Mouse (Mus musculus) embryonic facial prominence, embryonic 10.5 days (tissue): ENCODE results near the gene Fbxo21. TPM values are rescaled to one million over a fixed set of nuclear protein-coding genes. Genes with fewer than 3 reads are reported as not detected.

Source experiments
- DNase-seq: peaks from one replicate; pipeline ENCODE4 v3.0.0-alpha.2; 2017; ENCODE audit warnings: low spot score
- H3K27ac ChIP-seq: fragments of 300-500 bp; sonication (generic); replicated peaks from 2 replicates; pipeline ENCODE4 v1.5.1; 2016; ENCODE audit warnings: mild to moderate bottlenecking
- H3K27me3 ChIP-seq: fragments of 300-500 bp; sonication (generic); replicated peaks from 2 replicates; pipeline ENCODE4 v1.6.1; 2016; ENCODE audit warnings: low read depth, mild to moderate bottlenecking; ENCODE audit not compliant: poor library complexity, severe bottlenecking
- H3K36me3 ChIP-seq: fragments of 300-500 bp; sonication (generic); replicated peaks from 2 replicates; pipeline ENCODE4 v1.6.1; 2016; ENCODE audit warnings: mild to moderate bottlenecking, moderate library complexity
- H3K4me1 ChIP-seq: fragments of 300-500 bp; sonication (generic); 2 replicates; pipeline ENCODE4 v1.6.1; 2016
- H3K4me3 ChIP-seq: fragments of 300-500 bp; sonication (generic); 2 replicates; pipeline ENCODE4 v1.5.1; 2016; ENCODE audit warnings: mild to moderate bottlenecking, moderate library complexity
- H3K9me3 ChIP-seq: fragments of 300-500 bp; sonication (generic); 2 replicates; pipeline ENCODE4 v1.6.1; 2016; ENCODE audit warnings: mild to moderate bottlenecking
- WGBS: fragments of 180-500 bp; shearing (Covaris S2); methylation state at CpG from one replicate; pipeline ENCODE4 v1.1.7; 2016; 5-methylcytosine and 5-hydroxymethylcytosine counted together
- polyA plus RNA-seq: library from polyadenylated mRNA; unstranded; fragments of >200 nt; fragmentation: Nextera tagmentation; extraction: Ambion mirVana; gene quantifications from 2 replicates; pipeline ENCODE4 v1.2.1, GENCODE M21; 2016

Fbxo21 gene
- polyA plus RNA-seq, 1 experiment from 2014 or later = 99.0 TPM

DNA sequence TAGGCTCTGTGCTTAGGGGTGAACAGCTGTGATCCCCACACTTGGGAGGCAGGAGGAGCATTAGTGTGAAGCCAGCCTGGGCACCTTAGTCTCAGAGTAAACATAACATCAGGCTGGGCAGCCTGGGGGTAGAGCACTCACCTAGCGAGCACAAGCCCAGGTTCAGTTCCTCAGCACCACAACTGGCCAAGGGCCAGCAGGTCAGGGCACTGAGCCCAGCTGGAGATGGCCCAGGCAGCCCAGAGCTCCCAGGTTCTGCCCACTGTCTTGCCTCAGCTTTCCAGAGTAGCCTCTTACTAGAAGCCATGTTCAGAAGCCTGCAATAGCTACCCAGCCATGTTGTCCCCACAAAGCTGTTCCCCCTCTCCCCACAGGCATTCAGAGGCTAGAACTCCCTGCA lies 29.2 kb downstream of the Fbxo21 start:
- H3K27me3 ChIP-seq = no peaks in the 10 kb centered on the region
- 94% methylated on average over 1 of the region's 1 CpGs for WGBS
- peaks cover 98% of the 10 kb centered on the region for H3K36me3 ChIP-seq
- H3K4me3 ChIP-seq = no peak overlapping the region
- no peaks in the 10 kb centered on the region for H3K4me1 ChIP-seq
- no peak for DNase-seq
- no peak overlapping the region for H3K27ac ChIP-seq
- no peaks in the 10 kb centered on the region for H3K9me3 ChIP-seq

DNA sequence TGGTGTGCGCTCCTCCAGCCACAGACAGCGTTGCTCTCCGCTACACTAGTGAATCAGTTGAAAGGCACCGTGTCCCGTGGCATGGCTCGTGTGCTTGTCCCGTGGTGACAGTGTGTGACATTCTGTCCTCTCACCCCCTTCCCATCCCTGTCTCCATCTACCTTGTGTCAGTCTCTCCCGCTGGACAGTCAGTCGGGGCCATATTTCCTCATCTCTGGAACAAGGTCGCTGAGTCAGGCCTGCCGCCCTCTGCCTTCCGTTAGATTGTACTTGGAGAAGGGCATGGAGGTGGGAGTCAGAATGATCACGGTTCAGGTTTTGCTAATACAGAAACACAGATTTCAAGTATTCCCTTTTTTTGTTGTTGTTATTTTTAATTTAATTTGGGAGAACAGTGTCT lies 31.8 kb downstream of the Fbxo21 start:
- 94% methylated on average over 13 of the region's 13 CpGs for WGBS
- peaks cover 77% of the 10 kb centered on the region for H3K36me3 ChIP-seq

DNA sequence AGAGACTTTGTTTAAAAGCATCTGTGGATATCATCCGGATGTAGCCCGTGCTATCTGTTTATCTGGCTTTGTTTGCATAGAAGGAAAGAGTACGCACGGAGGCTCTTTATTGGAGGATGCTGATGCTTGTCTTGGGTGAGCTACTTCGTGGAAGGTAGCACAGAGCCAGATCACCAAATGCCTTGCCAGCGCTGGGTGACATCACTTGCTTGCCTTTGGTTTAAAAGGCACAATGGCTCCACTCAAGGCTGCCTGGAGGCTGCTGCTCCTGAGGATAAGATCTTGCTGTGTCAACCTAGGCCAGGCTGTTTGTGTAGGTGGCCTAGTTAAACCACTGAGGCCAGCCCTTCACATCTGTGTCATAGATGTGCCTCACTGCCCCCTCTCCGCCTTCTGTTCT lies 34.3 kb downstream of the Fbxo21 start:
- WGBS = 86% methylated on average over 7 of the region's 7 CpGs

More for the DNA sequence above, 31.8 kb downstream of the Fbxo21 start:
- Histone ChIP-seq H3K4me3 (no peak overlapping the region), H3K27ac (no peak overlapping the region), H3K4me1 (no peaks in the 10 kb centered on the region), H3K9me3 (no peaks in the 10 kb centered on the region), H3K27me3 (no peaks in the 10 kb centered on the region)
- DNase-seq = no peak

DNA sequence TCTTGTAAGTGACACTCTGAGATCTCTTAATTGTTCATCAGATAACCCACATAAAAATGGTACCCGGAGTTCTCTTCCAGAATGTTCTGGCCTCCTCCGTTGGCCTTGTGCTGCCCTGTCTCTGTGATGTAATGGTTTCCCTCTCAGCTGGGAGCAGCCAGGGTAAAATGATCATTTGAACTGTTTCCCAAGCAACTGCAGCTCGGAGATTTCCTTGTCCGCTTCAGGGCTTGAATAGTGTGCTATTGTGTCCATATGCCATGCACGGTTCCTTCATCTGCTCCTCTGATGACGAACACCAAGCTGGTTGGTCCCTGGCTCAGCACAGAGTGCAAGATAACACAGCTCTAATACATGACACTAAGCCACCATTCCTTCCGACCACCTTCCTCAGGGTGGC lies 35.3 kb downstream of the Fbxo21 start:
- DNase-seq = no peak
- H3K27ac ChIP-seq = no peak overlapping the region

More for the DNA sequence above, 34.3 kb downstream of the Fbxo21 start:
- H3K9me3 ChIP-seq = no peaks in the 10 kb centered on the region
- H3K36me3 ChIP-seq = peaks cover 51% of the 10 kb centered on the region
- peaks cover 14% of the 10 kb centered on the region; the same call in 1 of the 2 replicates for H3K27me3 ChIP-seq
- H3K4me3 ChIP-seq = no peak overlapping the region
- no peak overlapping the region for H3K27ac ChIP-seq
- DNase-seq = no peak
- H3K4me1 ChIP-seq = peaks cover 9% of the 10 kb centered on the region

DNA sequence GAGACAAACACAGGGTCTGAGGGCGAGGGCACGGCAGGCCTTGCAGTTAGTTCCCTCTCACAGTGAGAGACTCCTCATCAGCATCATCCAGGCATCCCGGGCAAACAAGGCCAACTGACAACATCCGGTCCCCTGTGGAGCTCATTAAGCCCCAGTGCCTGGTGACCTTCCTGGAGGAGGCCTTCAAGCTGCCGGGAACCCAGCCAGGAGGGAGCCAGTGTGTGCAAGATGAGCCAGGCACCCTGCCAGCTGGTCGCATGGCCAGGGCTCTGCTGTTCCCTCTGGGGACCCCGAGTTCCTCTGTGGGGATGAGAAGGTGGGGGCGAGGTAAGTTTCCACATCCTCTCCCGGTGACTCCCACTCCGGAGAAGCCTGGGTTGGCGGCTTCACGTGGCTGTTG lies 38.5 kb downstream of the Fbxo21 start:
- peaks cover 18% of the 10 kb centered on the region for H3K4me1 ChIP-seq
- H3K36me3 ChIP-seq = peaks cover 12% of the 10 kb centered on the region
- no peak overlapping the region for H3K27ac ChIP-seq
- WGBS = 21% methylated on average over 12 of the region's 12 CpGs
- DNase-seq = no peak
- H3K9me3 ChIP-seq = no peaks in the 10 kb centered on the region
- H3K4me3 ChIP-seq = no peak overlapping the region
- peaks cover 20% of the 10 kb centered on the region; the same call in 1 of the 2 replicates for H3K27me3 ChIP-seq

More for the DNA sequence above, 35.3 kb downstream of the Fbxo21 start:
- Histone ChIP-seq H3K9me3 (no peaks in the 10 kb centered on the region), H3K36me3 (peaks cover 42% of the 10 kb centered on the region), H3K4me3 (no peak overlapping the region), H3K27me3 (peaks cover 14% of the 10 kb centered on the region; the same call in 1 of the 2 replicates), H3K4me1 (peaks cover 9% of the 10 kb centered on the region)
- 81% methylated on average over 7 of the region's 7 CpGs for WGBS

DNA sequence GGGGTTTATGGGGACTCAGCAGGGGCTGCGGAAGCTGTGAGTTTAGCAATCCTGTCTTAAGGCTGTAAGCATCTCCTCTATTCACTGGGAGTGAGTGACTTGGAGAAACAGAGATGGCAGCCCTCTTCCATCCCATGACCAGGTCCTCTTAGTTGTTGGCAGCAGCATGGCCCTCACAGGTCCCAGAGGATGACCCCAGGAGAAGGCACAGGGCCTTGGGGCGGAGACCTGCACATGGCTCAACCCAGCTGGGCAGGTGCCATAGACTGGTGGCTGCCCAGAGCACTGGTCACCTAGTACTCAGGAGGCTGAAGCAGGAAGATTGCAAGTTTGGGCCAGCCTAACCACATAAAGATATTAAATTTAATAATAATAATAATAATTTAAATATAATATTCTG lies 39.1 kb downstream of the Fbxo21 start:
- Histone ChIP-seq H3K4me3 (no peak overlapping the region), H3K36me3 (peaks cover 6% of the 10 kb centered on the region), H3K9me3 (no peaks in the 10 kb centered on the region), H3K27me3 (peaks cover 20% of the 10 kb centered on the region; the same call in 1 of the 2 replicates), H3K27ac (no peak overlapping the region), H3K4me1 (peaks cover 18% of the 10 kb centered on the region)
- 90% methylated on average over 2 of the region's 2 CpGs for WGBS
- DNase-seq = no peak

DNA sequence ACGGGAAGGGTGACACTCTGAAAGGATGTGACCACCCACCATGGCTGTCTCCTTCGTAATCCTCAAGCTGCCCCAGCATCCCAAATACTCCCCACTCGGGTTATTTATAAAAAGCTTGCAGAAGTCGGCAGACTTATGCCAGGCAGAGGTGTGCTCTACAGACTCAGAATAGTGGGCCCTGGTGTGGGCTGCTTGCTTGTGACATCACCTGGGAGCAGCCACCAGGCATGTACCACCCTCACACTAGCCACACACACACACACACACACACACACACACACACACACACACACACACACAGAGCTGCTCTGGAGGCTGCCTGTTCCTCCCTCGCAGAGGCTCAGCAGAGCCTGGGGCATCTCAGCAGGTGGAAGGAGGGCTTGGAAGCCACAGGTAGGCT lies 41.0 kb downstream of the Fbxo21 start:
- no peaks in the 10 kb centered on the region for H3K9me3 ChIP-seq
- no peaks in the 10 kb centered on the region for H3K36me3 ChIP-seq
- WGBS = 66% methylated on average over 5 of the region's 5 CpGs
- no peak overlapping the region for H3K27ac ChIP-seq
- peaks cover 18% of the 10 kb centered on the region for H3K4me1 ChIP-seq
- no peak overlapping the region for H3K4me3 ChIP-seq
- DNase-seq = no peak
- H3K27me3 ChIP-seq = peaks cover 20% of the 10 kb centered on the region; the same call in 1 of the 2 replicates

DNA sequence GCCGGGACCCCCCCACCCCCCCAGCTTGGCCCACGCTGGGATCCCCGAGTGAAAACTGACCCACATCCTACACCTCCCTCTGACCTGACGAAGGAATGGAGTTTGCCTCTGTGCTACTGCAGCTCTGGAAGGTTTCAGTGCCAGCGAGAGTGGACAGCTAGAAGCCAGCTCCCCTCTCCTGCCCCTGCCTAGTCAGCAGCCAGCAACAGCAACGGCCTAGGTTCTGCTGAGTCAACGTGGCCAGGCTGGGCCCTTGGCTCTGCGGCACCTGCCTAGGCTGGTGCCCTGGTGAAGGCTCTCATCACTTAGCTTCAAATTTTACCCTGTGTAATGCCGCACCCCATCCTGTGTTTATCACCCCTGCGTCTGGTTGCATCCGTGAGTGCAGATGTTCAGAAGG lies 43.4 kb downstream of the Fbxo21 start:
- Histone ChIP-seq H3K27me3 (peaks cover 18% of the 10 kb centered on the region), H3K36me3 (no peaks in the 10 kb centered on the region), H3K4me3 (no peak overlapping the region), H3K4me1 (peaks cover 14% of the 10 kb centered on the region), H3K27ac (no peak overlapping the region), H3K9me3 (no peaks in the 10 kb centered on the region)
- 65% methylated on average over 11 of the region's 11 CpGs for WGBS
- no peak for DNase-seq

DNA sequence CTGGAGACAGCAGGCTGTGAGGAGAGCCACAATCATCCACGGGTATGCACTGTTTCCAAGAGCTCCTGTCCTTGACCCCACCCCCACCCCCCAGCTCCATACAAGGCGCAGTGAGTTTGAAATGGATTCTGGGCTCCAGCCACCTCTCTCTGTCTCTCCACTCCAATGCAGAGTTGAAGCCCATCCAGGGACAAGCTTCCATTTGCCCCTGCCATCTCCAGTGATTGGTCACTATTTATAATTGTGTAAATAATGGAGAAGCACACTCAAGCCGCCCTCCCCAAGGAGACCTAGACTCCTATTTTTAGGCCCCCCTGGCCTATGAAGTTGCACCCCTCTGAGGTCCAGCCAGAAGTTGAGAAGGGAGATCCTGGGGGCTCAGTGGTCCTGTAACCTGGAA lies 46.5 kb downstream of the Fbxo21 start:
- Histone ChIP-seq H3K27me3 (peaks cover 41% of the 10 kb centered on the region), H3K27ac (no peak overlapping the region), H3K4me1 (peaks cover 25% of the 10 kb centered on the region), H3K4me3 (no peak overlapping the region), H3K36me3 (no peaks in the 10 kb centered on the region), H3K9me3 (no peaks in the 10 kb centered on the region)
- no peak for DNase-seq
- WGBS = 83% methylated on average over 3 of the region's 3 CpGs

DNA sequence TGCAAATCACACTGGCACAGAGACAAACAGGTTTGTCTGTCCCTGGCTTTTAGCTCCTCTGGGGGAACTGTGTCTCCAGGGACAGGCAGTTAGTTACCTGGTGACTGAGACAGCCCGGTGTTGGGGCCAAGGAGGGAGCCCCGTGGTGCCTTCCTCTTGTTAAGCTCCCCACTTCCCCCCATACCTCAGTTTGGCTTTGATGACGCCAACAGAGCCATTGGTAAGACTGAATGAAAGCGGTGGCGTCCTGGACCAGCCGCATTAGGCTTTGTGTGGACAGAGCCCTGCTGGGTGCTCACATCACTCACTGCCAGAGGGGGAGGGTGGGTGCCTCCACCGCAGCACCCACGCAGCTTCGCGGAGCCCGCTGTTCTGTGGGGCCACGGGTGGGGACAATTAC lies 49.4 kb downstream of the Fbxo21 start:
- H3K4me3 ChIP-seq = 0 out of 2 replicates have a peak overlapping the region, but pooled peaks have one; percentile 23
- no peak overlapping the region for H3K27ac ChIP-seq
- no peak for DNase-seq
- peaks cover 38% of the 10 kb centered on the region for H3K4me1 ChIP-seq
- peaks cover 63% of the 10 kb centered on the region for H3K27me3 ChIP-seq
- WGBS = 2% methylated on average over 12 of the region's 12 CpGs
- no peaks in the 10 kb centered on the region for H3K9me3 ChIP-seq
- no peaks in the 10 kb centered on the region for H3K36me3 ChIP-seq

DNA sequence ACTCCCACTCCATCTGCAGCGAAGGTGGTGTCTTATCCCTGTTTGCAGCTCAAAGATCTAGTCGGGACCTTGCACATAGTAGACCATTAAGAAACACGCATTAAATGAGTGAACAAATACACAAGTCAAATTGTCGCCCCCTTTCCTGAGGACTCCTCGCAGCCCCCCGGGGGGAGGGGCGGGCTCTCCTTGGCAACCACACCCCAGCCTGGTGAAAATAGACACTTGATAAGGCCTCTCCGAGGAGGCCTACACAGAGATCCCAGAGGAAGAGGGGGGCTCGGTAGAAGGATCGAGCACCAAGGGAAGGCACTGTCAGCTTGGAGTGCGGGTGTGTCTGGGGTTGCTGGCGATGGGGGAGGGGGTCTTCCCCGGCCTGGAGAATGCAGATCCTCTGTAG lies 49.8 kb downstream of the Fbxo21 start:
- no peak overlapping the region for H3K27ac ChIP-seq
- H3K4me3 ChIP-seq = peak overlapping the region; percentile 77
- DNase-seq = no peak
- no peaks in the 10 kb centered on the region for H3K36me3 ChIP-seq
- peaks cover 68% of the 10 kb centered on the region for H3K27me3 ChIP-seq
- peaks cover 43% of the 10 kb centered on the region for H3K4me1 ChIP-seq
- no peaks in the 10 kb centered on the region for H3K9me3 ChIP-seq
- WGBS = 2% methylated on average over 13 of the region's 13 CpGs

DNA sequence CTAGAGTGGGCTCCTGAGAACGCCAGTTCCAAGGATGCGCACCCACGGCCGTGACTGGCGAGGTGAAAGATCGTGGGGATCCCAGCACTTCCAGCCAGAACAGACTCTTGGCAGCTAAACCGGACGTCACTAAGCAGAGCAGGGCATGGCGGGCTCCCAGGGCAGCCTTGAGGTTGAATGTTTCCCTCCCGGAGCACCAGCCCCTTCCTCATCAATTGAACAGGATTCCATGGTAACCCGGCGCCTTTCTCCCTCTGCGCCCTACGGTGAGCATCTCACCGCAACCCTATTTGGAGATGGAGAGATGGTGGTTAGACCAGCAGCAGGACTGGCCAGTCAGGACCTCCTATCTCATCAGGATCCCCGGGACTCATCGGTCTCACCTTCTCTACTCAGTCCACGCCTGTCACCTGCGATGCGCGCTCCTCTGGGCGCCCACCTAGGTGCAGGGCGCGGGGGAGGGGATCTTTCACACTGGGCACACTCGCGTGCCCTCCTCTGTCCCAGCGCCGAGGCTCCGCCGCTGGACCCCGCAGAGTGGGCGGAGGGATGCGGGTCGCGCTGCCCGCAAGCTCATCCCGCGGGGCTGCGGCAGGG lies 50.7 kb downstream of the Fbxo21 start:
- peak; percentile 33 for DNase-seq
- peaks cover 46% of the 10 kb centered on the region for H3K4me1 ChIP-seq
- peak overlapping the region; percentile 77 for H3K4me3 ChIP-seq
- no peaks in the 10 kb centered on the region for H3K9me3 ChIP-seq
- peaks cover 74% of the 10 kb centered on the region for H3K27me3 ChIP-seq
- peak overlapping the region; percentile 44 for H3K27ac ChIP-seq
- no peaks in the 10 kb centered on the region for H3K36me3 ChIP-seq
- WGBS = 2% methylated on average over 39 of the region's 39 CpGs

DNA sequence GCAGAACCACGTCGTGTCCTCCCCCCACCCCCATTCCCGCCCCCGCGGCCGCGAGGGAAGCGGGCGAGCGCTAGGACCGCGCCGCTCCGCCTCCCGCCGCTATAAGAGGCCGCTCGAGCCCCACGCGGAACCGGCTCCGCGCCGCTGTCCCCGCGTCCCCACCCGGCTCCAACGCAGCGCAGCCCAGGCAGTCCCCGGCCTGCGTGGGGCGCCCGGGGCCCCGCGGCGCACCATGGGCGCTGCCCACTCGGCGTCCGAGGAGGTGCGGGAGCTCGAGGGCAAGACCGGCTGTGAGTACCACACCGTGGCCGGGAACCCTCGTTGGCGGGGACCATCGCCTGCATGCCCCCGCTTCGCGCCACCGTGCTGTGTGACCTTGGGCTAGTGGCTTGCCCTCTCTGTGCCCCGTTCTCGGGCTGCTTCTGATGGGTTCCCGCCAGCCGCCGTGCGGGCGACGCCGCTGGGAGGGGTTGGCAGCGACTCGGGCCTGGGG lies 51.2 kb downstream of the Fbxo21 start, which contains the start of gene Tesc:
TSS of gene Tesc (plus strand) at position 46 of the 493 bp plus-strand sequence.
- Histone ChIP-seq H3K9me3 (no peaks in the 10 kb centered on the region), H3K27me3 (peaks cover 73% of the 10 kb centered on the region), H3K36me3 (no peaks in the 10 kb centered on the region), H3K4me1 (peaks cover 46% of the 10 kb centered on the region), H3K4me3 (peak within 1 kb of the TSS; percentile 77), H3K27ac (peak within 1 kb of the TSS; percentile 44)
- under 1% methylated on average over 63 of the region's 63 CpGs for WGBS
- peak; percentile 40 for DNase-seq
